Mouse (Mus musculus) lung, adult 2 months (tissue): ENCODE measurements around the gene Zscan4b. TPM values are rescaled to one million over a fixed set of nuclear protein-coding genes. Genes with fewer than 3 reads are reported as not detected.
"Not testable (repeated sequence)": the region's sequence is repeated elsewhere in the genome, so short reads cannot be mapped to it uniquely, and the experiment has no call there.

Source experiments
- DNase-seq: peaks from one replicate; pipeline ENCODE4 v3.0.0; 2022
- H3K4me1 ChIP-seq: fragments of 200-500 bp; 2 replicates; pipeline ENCODE4 v1.6.1; 2011; ENCODE audit warnings: low read length; ENCODE audit not compliant: control insufficient read depth, insufficient read depth
- H3K4me3 ChIP-seq: fragments of 200-500 bp; replicated peaks from 2 replicates; pipeline ENCODE3; 2011; ENCODE audit warnings: low read depth, mild to moderate bottlenecking, control low read depth, low read length; ENCODE audit errors: extremely low read depth
- WGBS: fragments of 180-500 bp; shearing (Covaris S2); methylation state at CpG from one replicate; pipeline ENCODE4 v1.1.7; 2018; 5-methylcytosine and 5-hydroxymethylcytosine counted together
- polyA plus RNA-seq: library from polyadenylated mRNA; depleted of rRNA; stranded (reverse); fragments of >200 nt; gene quantifications from 2 replicates; pipeline ENCODE4 v1.2.3, GENCODE M21; 2012; rRNA removed

The Zscan4b gene
- not detected in 2 replicates for polyA plus RNA-seq

GRCm38 (mm10) chr7:10904950-10905349, at the start of gene Zscan4b:
Zscan4b (minus strand) TSS chr7:10905050.
- H3K4me1 ChIP-seq: not testable (repeated sequence)
- 97% methylated on average over 1 of the region's 1 CpGs for WGBS

More at GRCm38 (mm10) chr7:10904950-10905349, at the start of gene Zscan4b:
- not testable (repeated sequence) for H3K4me3 ChIP-seq, DNase-seq

Other genes with a start within 250 kb of the Zscan4b start
- gene Nlrp4b, start 217.3 kb downstream of the Zscan4b start, polyA plus RNA-seq: not detected in 2 replicates
- not detected in 2 replicates for gene Vmn1r71, start 150.7 kb downstream of the Zscan4b start, polyA plus RNA-seq
- not detected in 2 replicates for gene Zscan4c, start 100.7 kb upstream of the Zscan4b start, polyA plus RNA-seq
- not detected in 2 replicates for gene Zscan4-ps1, start 164.6 kb upstream of the Zscan4b start, polyA plus RNA-seq